ENCODE assay signal across 14 mouse cellular contexts in the genomic region with DNA sequence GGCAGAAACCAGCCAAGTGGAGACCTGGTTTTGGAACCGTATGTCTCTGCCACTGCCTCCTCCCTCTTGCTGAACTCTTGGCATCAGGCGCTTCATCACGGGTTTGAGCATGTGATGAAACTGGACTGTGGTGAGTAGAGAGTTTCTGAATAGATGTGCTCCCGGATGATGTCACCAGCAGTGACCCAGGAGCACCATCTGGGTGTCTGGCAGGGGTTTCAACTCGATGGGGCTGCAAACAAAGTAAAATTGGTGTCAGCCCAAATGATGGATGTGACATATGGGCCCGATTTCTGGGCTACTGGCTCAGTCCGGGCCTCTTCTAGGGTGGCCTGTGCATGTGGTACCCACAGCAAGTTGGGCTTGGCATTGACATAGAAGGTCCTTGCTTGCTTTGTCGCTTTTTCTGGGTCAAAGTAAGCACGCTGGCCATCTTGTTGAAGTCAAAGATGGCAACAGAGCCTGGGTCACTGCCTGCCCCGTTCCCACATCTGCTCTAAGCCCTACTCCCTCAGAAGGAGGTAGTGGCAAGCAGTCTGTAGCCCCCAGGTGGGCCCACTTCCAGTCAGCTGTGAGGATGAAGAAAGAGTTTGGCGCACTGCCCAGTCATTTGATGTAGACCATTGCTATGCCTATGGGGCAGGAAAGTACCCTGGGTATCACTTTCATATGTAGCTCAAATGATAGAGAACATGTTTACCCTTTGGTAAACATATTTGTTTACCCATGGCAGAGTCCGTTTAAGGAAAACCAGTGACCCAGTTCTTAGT.
DNase-seq lines count a peak whose midpoint lies in the region; ATAC-seq and TF ChIP-seq lines count a peak whose summit lies in the region.
"Had no signal": no experiment of that assay in that cellular context is flagged by ENCODE, and none has a peak within 500 bp of the region (broad histone marks: within the 10 kb centered on the region; RNA-seq: fewer than 3 reads in every experiment).

No protein-coding gene starts in this region.

- no peaks in the 10 kb centered on the region for H3K4me1 ChIP-seq in midbrain, postnatal 0 days (ENCODE audit: insufficient read depth, low read length)
- no peaks in the 10 kb centered on the region for H3K4me1 ChIP-seq in midbrain, embryonic 10.5 days
- H3K4me1 ChIP-seq in limb, embryonic 14.5 days (ENCODE audit: control insufficient read depth, insufficient read depth, low read length), result peaks cover 10% of the 10 kb centered on the region; the same call in 1 of the 2 replicates
- H3K4me1 ChIP-seq: limb, embryonic 12.5 days had no signal

- TF ChIP-seq CTCF in midbrain, postnatal 0 days (IDR thresholded peaks at IDR 0.05), result no peak

- no peaks in the 10 kb centered on the region for H3K9me3 ChIP-seq in midbrain, postnatal 0 days (ENCODE audit: low read length)
- H3K9me3 ChIP-seq in midbrain, embryonic 10.5 days (replicated peaks), result no peaks in the 10 kb centered on the region
- no peaks in the 10 kb centered on the region for H3K9me3 ChIP-seq in limb, embryonic 14.5 days (ENCODE audit: control insufficient read depth, low read length)
- H3K9me3 ChIP-seq: embryonic facial prominence, embryonic 15.5 days; limb, embryonic 12.5 days had no signal

- DNase-seq in gastrocnemius, adult 18-20 months (ENCODE audit: low spot score), result peak; percentile 39
- no peak for DNase-seq in gastrocnemius, postnatal 4 days (ENCODE audit: low spot score in 2 of 2)
- peak; percentile 73 for DNase-seq in midbrain, postnatal 0 days (ENCODE audit: low spot score)
- no peak for DNase-seq in midbrain, embryonic 10.5 days (ENCODE audit: low spot score)
- DNase-seq in cerebellum, postnatal 25 days, result peak; percentile 55 to 56
- peak; percentile 62 for DNase-seq in limb, embryonic 14.5 days (ENCODE audit: low spot score)
- DNase-seq in right cerebral cortex, postnatal 25 days, result no peak
- DNase-seq: kidney, postnatal 36 days; lung, postnatal 10 days; right cerebral cortex, postnatal 14 days had no signal

- no peak overlapping the region for H3K4me2 ChIP-seq in midbrain, postnatal 0 days (ENCODE audit: low read depth, low read length, poor library complexity, severe bottlenecking)
- H3K4me2 ChIP-seq in limb, embryonic 14.5 days (replicated peaks; ENCODE audit: low read depth, low read length, severe bottlenecking), result no peak overlapping the region
- H3K4me2 ChIP-seq: embryonic facial prominence, embryonic 15.5 days; limb, embryonic 12.5 days had no signal

- no peak overlapping the region for H3K4me3 ChIP-seq in midbrain, postnatal 0 days (ENCODE audit: low read depth, low read length)
- H3K4me3 ChIP-seq in midbrain, embryonic 10.5 days, result no peak overlapping the region
- no peak overlapping the region for H3K4me3 ChIP-seq in limb, embryonic 14.5 days (replicated peaks; ENCODE audit: low read length)
- H3K4me3 ChIP-seq: embryonic facial prominence, embryonic 15.5 days; limb, embryonic 12.5 days; myocyte had no signal

- 84% methylated on average over 12 of the region's 12 CpGs for WGBS in midbrain, postnatal 0 days
- 91% methylated on average over 12 of the region's 12 CpGs for WGBS in midbrain, embryonic 10.5 days
- 72% methylated on average over 12 of the region's 12 CpGs for WGBS in limb, embryonic 14.5 days

- H3K9ac ChIP-seq in midbrain, postnatal 0 days (replicated peaks; ENCODE audit: low read length, poor library complexity, severe bottlenecking), result no peak overlapping the region
- no peak overlapping the region for H3K9ac ChIP-seq in limb, embryonic 14.5 days (ENCODE audit: low read depth, low read length, severe bottlenecking)
- H3K9ac ChIP-seq: embryonic facial prominence, embryonic 15.5 days; limb, embryonic 12.5 days had no signal

- peaks cover 20% of the 10 kb centered on the region for H3K27me3 ChIP-seq in midbrain, postnatal 0 days (ENCODE audit: insufficient read depth, low read length)
- peaks cover 100% of the 10 kb centered on the region for H3K27me3 ChIP-seq in midbrain, embryonic 10.5 days (ENCODE audit: low read depth, poor library complexity, severe bottlenecking)
- no peaks in the 10 kb centered on the region for H3K27me3 ChIP-seq in limb, embryonic 14.5 days (ENCODE audit: control insufficient read depth, insufficient read depth, low read length)
- H3K27me3 ChIP-seq: embryonic facial prominence, embryonic 15.5 days had no signal

- TF ChIP-seq POLR2A in limb, embryonic 14.5 days (IDR thresholded peaks at IDR 0.05; ENCODE audit: borderline replicate concordance, extremely low read depth, insufficient read depth, insufficient read length), result no peak

- no peak overlapping the region for H3K27ac ChIP-seq in midbrain, postnatal 0 days (ENCODE audit: low read depth, low read length)
- H3K27ac ChIP-seq in midbrain, embryonic 10.5 days (replicated peaks), result no peak overlapping the region
- H3K27ac ChIP-seq in limb, embryonic 14.5 days (replicated peaks; ENCODE audit: low read depth, low read length), result no peak overlapping the region
- H3K27ac ChIP-seq: embryonic facial prominence, embryonic 15.5 days; limb, embryonic 12.5 days had no signal

- no peaks in the 10 kb centered on the region for H3K36me3 ChIP-seq in midbrain, postnatal 0 days (ENCODE audit: insufficient read depth, low read length)
- H3K36me3 ChIP-seq in midbrain, embryonic 10.5 days, result no peaks in the 10 kb centered on the region
- H3K36me3 ChIP-seq in limb, embryonic 14.5 days (ENCODE audit: control insufficient read depth, insufficient read depth, low read length), result no peaks in the 10 kb centered on the region
- H3K36me3 ChIP-seq: embryonic facial prominence, embryonic 15.5 days; limb, embryonic 12.5 days had no signal

- ATAC-seq in midbrain, postnatal 0 days (ENCODE audit: low FRiP score), result peak; percentile 38; the same call in 1 of the 2 replicates
- ATAC-seq in limb, embryonic 14.5 days (ENCODE audit: low FRiP score, low read depth), result no peak
- no peak for ATAC-seq in granulocyte monocyte progenitor cell, adult 5-6 weeks (replicated peaks; ENCODE audit: poor library complexity, severe bottlenecking)

Comparison
In these comparisons a context has a peak if more than half of its experiments do, and no peak if none do; other contexts are left out.
1. DNase-seq: peak in gastrocnemius, adult 18-20 months (single experiment), midbrain, postnatal 0 days (single experiment), cerebellum, postnatal 25 days (2 of 2) and limb, embryonic 14.5 days (single experiment); none in gastrocnemius, postnatal 4 days (0 of 2), midbrain, embryonic 10.5 days (single experiment) and right cerebral cortex, postnatal 25 days (single experiment).